Mouse (Mus musculus): ENCODE results near the gene Rab27a.

- TF ChIP-seq CTCF (IDR thresholded peaks at IDR 0.05; ENCODE audit: control insufficient read depth, insufficient read depth, insufficient read length) (no peak), CEBPB (IDR thresholded peaks at IDR 0.05; ENCODE audit: low read depth) (no peak), USF1 (IDR thresholded peaks at IDR 0.05; ENCODE audit: low read depth) (no peak), MAX (IDR thresholded peaks at IDR 0.05) (no peak), MYOD1 (IDR thresholded peaks at IDR 0.05; ENCODE audit: control insufficient read depth, insufficient read length, low read depth) (no peak), MYOG (IDR thresholded peaks at IDR 0.05; ENCODE audit: control insufficient read depth, extremely low read depth, insufficient read length) (no peak), FOSL1 (IDR thresholded peaks at IDR 0.05; ENCODE audit: insufficient read depth, low read length, poor library complexity, severe bottlenecking) (no peak)
Measured at GRCm38 (mm10) chr9:73045711-73046110, 1.1 kb downstream of the Rab27a start.
